15 mouse cellular contexts compared by ENCODE assay signal in genomic region chr1:182558271-182558670, GRCm38 (mm10). TPM values are rescaled to one million over a fixed set of nuclear protein-coding genes. Genes with fewer than 3 reads are reported as not detected.
"Had no signal": no experiment of that assay in that cellular context is flagged by ENCODE, and none has a peak within 500 bp of the region (broad histone marks: within the 10 kb centered on the region; RNA-seq: fewer than 3 reads in every experiment).

No protein-coding gene starts in this region.

- DNase-seq: kidney, adult 18-20 months; kidney, adult 9 months; kidney, postnatal 14 days; kidney, postnatal 4 days; liver, postnatal 0 days; lung, embryonic 14.5 days; thymus, adult 2 months; thymus, postnatal 14 days; thymus, postnatal 4 days had no signal

RNA-seq across cellular contexts. Expression of gene Capn8, which starts 6.5 kb away (rescaled TPM):
- polyA plus RNA-seq: kidney, embryonic 16.5 days; limb, embryonic 11.5 days; limb, embryonic 15.5 days; liver, embryonic 11.5 days; liver, postnatal 0 days; lung, embryonic 14.5 days; macrophage; spleen, adult 2 months had no signal
